Mouse (Mus musculus) midbrain, embryonic 14.5 days (tissue): ENCODE measurements around the gene Fam57b. TPM values are rescaled to one million over a fixed set of nuclear protein-coding genes. Genes with fewer than 3 reads are reported as not detected.
"Not testable (repeated sequence)": the region's sequence is repeated elsewhere in the genome, so short reads cannot be mapped to it uniquely, and the experiment has no call there.

Source experiments
- ATAC-seq: fragments of 200-750 bp; cut with Nextera tagmentation; 2 replicates; pipeline ENCODE4 v1.8.0; 2017; ENCODE audit warnings: moderate number of reproducible peaks, moderate library complexity; ENCODE audit not compliant: low FRiP score, low TSS enrichment
- DNase-seq: peaks from one replicate; pipeline ENCODE4 v3.0.0-alpha.2; 2015
- H3K27ac ChIP-seq: fragments of 300-500 bp; sonication (generic); replicated peaks from 2 replicates; pipeline ENCODE4 v1.5.1; 2014; ENCODE audit warnings: mild to moderate bottlenecking, low read depth, low read length, moderate library complexity
- H3K27me3 ChIP-seq: fragments of 300-500 bp; sonication (generic); 2 replicates; pipeline ENCODE4 v1.6.1; 2014; ENCODE audit warnings: low read length, control low read depth, mixed read lengths; ENCODE audit not compliant: control insufficient read depth, insufficient read depth
- H3K36me3 ChIP-seq: fragments of 300-500 bp; sonication (generic); 2 replicates; pipeline ENCODE4 v1.6.1; 2014; ENCODE audit warnings: low read length, control low read depth; ENCODE audit not compliant: control insufficient read depth, insufficient read depth
- H3K4me1 ChIP-seq: fragments of 300-500 bp; sonication (generic); 2 replicates; pipeline ENCODE4 v1.6.1; 2014; ENCODE audit warnings: mild to moderate bottlenecking, antibody characterized with exemption, low read length, control low read depth; ENCODE audit not compliant: control insufficient read depth, insufficient read depth
- H3K4me2 ChIP-seq: fragments of 300-500 bp; sonication (generic); 2 replicates; pipeline ENCODE4 v1.6.1; 2014; ENCODE audit warnings: mild to moderate bottlenecking, low read length, moderate library complexity
- H3K4me3 ChIP-seq: fragments of 300-500 bp; sonication (generic); replicated peaks from 2 replicates; pipeline ENCODE4 v1.5.1; 2014; ENCODE audit warnings: low read depth, low read length
- H3K9ac ChIP-seq: fragments of 300-500 bp; sonication (generic); replicated peaks from 2 replicates; pipeline ENCODE4 v1.6.1; 2014; ENCODE audit warnings: mild to moderate bottlenecking, low read length, moderate library complexity
- H3K9me3 ChIP-seq: fragments of 300-500 bp; sonication (generic); 2 replicates; pipeline ENCODE4 v1.6.1; 2016; ENCODE audit warnings: low read length, control low read depth, mixed read lengths; ENCODE audit not compliant: control insufficient read depth
- WGBS: fragments of 180-500 bp; shearing (Covaris S2); extraction: QIAGEN DNeasy Blood & Tissue Kit; methylation state at CpG from one replicate; pipeline ENCODE4 v1.1.7; 2014; 5-methylcytosine and 5-hydroxymethylcytosine counted together
- polyA plus RNA-seq: library from polyadenylated mRNA; unstranded; fragments of >200 nt; fragmentation: Nextera tagmentation; extraction: Ambion mirVana; gene quantifications from 2 replicates; pipeline ENCODE4 v1.2.1, GENCODE M21; 2014

The Fam57b gene
- polyA plus RNA-seq, 1 experiment from 2014 or later, result 51.6 TPM

DNA sequence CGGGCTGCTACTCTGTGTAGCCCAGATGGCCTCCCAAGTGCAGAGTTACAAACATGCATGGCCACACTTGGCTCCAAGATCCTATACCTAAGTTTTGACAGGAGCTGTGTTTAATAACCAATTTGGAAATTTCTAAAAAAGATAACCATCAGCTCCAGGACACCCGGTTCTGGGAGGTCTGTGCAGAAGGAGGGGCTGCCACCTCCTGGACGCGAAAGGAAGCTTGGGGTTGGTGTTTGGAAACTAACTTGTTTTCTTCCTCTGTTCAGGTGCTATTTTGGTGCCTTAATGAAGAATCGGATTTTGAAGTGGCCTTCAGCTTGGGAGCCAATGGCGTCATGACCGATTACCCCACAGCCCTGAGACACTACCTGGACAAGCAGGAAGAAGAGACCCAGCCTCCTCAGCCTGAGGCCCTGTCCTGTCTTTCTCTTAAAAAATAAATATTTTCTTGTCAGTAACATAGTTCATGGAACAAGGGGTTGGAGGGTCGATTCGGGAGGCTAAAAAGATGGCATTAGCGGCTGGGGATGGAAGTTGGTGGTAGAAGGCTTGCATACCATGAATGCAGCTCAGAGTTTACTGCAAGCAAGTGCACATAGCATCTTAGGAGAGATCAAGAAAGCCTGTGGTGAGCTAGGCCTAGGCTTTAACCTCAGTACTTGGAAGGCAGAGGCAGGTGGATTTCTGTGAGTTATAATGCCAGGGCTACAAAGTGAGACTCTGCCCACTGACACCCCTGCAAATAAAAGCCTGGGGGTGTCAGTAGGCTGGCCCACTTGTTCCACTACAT, 22.1 kb upstream of the Fam57b start:
- peaks cover 29% of the 10 kb centered on the region for H3K36me3 ChIP-seq
- DNase-seq (no peak), ATAC-seq (no peak)
- WGBS, result 85% methylated on average over 10 of the region's 10 CpGs
- no peaks in the 10 kb centered on the region for H3K27me3 ChIP-seq
- no peak overlapping the region for H3K4me3 ChIP-seq
- no peak overlapping the region for H3K9ac ChIP-seq
- peaks cover 31% of the 10 kb centered on the region for H3K4me1 ChIP-seq
- H3K4me2 ChIP-seq, result no peak overlapping the region
- H3K9me3 ChIP-seq, result no peaks in the 10 kb centered on the region
- H3K27ac ChIP-seq, result 0 out of 2 replicates have a peak overlapping the region, but pooled peaks have one; percentile 85

DNA sequence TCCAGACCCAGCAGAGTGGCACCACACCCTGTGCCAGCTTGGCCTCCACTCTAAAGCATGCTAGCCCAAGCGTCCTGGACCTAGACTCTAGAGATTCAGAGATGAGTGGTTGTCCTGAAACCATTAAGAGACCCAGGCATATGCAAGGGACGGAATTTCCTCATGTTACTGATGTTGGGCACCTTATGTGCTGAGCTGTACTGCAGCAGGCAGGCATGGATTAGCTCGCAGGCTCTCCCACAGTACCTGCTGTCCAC, 21.6 kb upstream of the Fam57b start:
- Histone ChIP-seq H3K4me2 (peak overlapping the region; percentile 95), H3K4me3 (0 out of 2 replicates have a peak overlapping the region, but pooled peaks have one; percentile 80), H3K9me3 (no peaks in the 10 kb centered on the region), H3K9ac (peak overlapping the region; percentile 94; the same call in 1 of the 2 replicates), H3K27ac (peak overlapping the region; percentile 85), H3K36me3 (peaks cover 24% of the 10 kb centered on the region), H3K27me3 (no peaks in the 10 kb centered on the region), H3K4me1 (peaks cover 33% of the 10 kb centered on the region)
- no peak for DNase-seq
- 67% methylated on average over 3 of the region's 3 CpGs for WGBS
- ATAC-seq, result no peak

DNA sequence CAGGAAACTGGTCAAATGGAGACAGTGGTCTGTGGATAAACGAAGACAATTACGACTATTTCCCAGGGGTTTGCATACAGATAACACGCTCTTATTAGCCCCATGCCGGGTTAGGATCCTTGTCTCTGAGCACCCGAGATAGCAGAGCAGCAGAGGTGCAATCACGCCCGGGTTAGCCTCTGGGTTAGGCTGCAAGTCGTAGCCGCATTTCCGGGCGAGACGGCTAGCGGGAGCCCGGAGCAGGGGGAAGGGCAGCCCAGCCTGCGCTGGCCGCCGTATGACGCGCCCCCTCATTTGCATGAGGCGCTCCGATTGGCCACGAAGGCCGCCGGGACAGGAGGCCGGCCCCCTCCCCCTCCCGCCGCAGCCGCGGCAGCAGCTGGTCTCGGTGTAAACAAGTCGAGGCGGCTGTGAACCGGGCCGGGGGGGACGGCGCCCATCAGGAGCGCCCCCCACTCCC, 20.8 kb upstream of the Fam57b start, which contains the start of gene Ypel3:
Gene Ypel3 (plus strand): TSS at position 358 of the 460 bp plus-strand sequence.
- Histone ChIP-seq H3K36me3 (peaks cover 19% of the 10 kb centered on the region), H3K27me3 (no peaks in the 10 kb centered on the region), H3K9ac (peak within 1 kb of the TSS; percentile 94), H3K4me2 (peak within 1 kb of the TSS; percentile 95), H3K4me3 (peak within 1 kb of the TSS; percentile 80), H3K9me3 (no peaks in the 10 kb centered on the region), H3K4me1 (peaks cover 37% of the 10 kb centered on the region), H3K27ac (peak within 1 kb of the TSS; percentile 85)
- DNase-seq, result peak; percentile 96
- under 1% methylated on average over 37 of the region's 37 CpGs for WGBS
- peak; percentile 89 for ATAC-seq

DNA sequence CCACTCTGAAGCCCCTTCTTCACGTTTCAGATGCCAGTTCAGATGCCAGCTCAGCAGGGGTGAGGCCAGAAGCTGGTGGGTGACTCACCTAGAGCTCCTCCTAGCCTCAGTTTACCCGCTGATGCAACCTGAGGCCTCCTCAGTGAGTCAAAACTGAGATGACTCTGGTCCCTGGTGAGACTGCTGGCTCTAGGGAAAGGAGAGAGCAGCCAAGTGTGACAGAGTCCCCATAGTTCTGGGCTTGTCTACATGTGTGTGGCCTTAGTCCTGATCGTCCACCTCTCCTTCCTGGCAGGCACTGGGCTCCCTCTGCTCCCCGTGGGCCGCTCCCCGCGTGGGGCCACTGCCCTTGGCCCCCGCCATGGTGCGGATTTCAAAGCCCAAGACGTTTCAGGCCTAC, 20.0 kb upstream of the Fam57b start:
- no peak for ATAC-seq
- H3K9me3 ChIP-seq, result no peaks in the 10 kb centered on the region
- H3K9ac ChIP-seq, result peak overlapping the region; percentile 94
- peaks cover 37% of the 10 kb centered on the region for H3K4me1 ChIP-seq
- 36% methylated on average over 10 of the region's 10 CpGs for WGBS
- H3K27me3 ChIP-seq, result no peaks in the 10 kb centered on the region
- H3K4me3 ChIP-seq, result peak overlapping the region; percentile 80
- peaks cover 12% of the 10 kb centered on the region for H3K36me3 ChIP-seq
- peak overlapping the region; percentile 85 for H3K27ac ChIP-seq
- H3K4me2 ChIP-seq, result peak overlapping the region; percentile 95
- DNase-seq, result no peak

DNA sequence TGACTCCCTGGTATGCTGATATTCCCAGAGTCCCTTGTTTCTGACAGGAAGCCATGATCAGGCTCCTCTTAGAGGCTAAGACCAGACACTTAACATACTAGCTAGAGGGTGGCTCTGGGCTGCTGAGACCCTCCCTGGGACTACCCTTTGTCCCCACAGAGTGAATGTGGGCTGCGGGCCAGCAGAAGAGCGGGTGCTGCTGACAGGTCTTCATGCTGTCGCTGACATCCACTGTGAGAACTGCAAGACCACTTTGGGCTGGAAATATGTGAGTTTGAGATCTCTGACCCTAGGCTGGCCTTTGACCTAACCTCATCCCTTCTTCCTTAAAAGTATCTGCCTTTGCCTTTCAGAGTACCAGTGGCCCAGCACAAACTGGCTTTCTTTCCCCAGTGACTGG, 19.3 kb upstream of the Fam57b start:
- no peak for DNase-seq
- no peak overlapping the region for H3K27ac ChIP-seq
- WGBS, result 93% methylated on average over 3 of the region's 3 CpGs

DNA sequence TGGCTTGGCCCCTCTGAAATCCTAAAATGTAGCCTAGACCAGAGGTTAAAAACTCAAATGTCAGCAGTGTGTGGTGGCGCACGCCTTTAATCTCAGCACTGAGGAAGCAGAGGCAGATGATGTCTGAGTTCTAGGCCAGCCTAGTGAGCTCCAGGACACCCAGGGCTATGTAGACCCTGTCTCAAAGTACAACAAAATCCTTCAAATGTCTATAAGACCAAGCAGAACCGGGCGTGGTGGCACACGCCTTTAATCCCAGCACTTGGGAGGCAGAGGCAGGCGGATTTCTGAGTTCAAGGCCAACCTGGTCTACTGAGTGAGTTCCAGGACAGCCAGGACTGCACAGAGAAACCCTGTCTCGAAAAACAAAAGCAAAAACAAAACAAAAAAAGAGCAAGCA, 18.4 kb upstream of the Fam57b start:
- not testable (repeated sequence) for H3K27ac ChIP-seq, ATAC-seq, H3K27me3 ChIP-seq, DNase-seq, H3K4me3 ChIP-seq, H3K9me3 ChIP-seq, H3K9ac ChIP-seq
- WGBS, result 95% methylated on average over 7 of the region's 7 CpGs
- Histone ChIP-seq H3K36me3 (peaks cover 11% of the 10 kb centered on the region), H3K4me1 (peaks cover 37% of the 10 kb centered on the region), H3K4me2 (peak overlapping the region; percentile 83)

More for the DNA sequence above, 19.3 kb upstream of the Fam57b start:
- Histone ChIP-seq H3K27me3 (no peaks in the 10 kb centered on the region), H3K9ac (peak overlapping the region; percentile 94; the same call in 1 of the 2 replicates), H3K4me2 (peak overlapping the region; percentile 95), H3K36me3 (peaks cover 11% of the 10 kb centered on the region), H3K4me1 (peaks cover 37% of the 10 kb centered on the region), H3K9me3 (no peaks in the 10 kb centered on the region), H3K4me3 (0 out of 2 replicates have a peak overlapping the region, but pooled peaks have one; percentile 80)
- no peak for ATAC-seq

DNA sequence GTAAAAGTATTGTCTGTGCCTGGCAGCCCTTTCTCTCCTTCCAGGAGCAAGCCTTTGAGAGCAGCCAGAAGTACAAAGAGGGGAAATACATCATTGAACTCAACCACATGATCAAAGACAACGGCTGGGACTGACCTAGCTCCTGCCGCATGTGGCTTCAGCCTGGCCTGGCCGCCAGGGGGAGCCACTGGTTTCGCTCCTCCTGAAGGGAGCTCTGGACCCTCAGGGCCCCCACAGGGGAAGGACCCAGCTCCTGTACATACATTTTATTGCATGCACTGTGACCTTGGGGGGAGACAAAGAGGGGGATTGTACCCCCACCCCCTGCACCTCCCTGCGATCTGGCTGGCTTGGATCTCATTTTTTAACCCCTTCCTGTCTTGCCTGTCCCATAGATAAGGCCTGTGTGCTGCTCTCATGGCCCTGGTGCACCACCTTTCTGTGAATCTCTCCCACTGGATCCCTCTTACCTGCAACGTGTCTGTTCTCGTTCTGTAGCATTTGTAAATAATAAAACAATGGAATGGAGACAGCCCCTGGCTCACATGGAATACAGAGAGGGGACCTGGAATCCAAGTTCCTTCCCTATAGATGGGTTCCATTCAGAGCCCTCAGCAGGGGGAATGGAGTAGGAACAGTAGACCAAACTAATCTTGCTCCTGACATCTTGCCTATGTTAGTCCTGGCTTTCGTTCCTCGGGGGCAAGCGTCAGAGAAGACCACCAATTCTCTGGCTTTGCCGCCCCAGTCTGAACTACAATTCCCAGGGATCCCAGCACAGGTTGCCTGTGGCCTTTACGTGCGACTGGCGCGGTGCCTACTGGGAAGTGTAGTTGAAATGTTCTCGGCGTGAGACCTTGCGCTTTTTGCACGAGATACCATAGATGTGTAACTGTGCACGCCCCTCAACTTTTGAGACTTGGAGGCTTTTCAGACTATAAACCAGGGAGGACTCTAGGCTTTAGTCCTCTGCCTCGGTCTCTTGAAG, 17.2 kb upstream of the Fam57b start:
- Histone ChIP-seq H3K27me3 (no peaks in the 10 kb centered on the region), H3K27ac (peak overlapping the region; percentile 83), H3K9ac (peak overlapping the region; percentile 34), H3K4me3 (peak overlapping the region; percentile 42), H3K4me2 (peak overlapping the region; percentile 83), H3K9me3 (no peaks in the 10 kb centered on the region), H3K4me1 (peaks cover 37% of the 10 kb centered on the region), H3K36me3 (peaks cover 23% of the 10 kb centered on the region)
- DNase-seq, result peak; percentile 96
- peak; percentile 64 for ATAC-seq
- WGBS, result 2% methylated on average over 21 of the region's 21 CpGs

DNA sequence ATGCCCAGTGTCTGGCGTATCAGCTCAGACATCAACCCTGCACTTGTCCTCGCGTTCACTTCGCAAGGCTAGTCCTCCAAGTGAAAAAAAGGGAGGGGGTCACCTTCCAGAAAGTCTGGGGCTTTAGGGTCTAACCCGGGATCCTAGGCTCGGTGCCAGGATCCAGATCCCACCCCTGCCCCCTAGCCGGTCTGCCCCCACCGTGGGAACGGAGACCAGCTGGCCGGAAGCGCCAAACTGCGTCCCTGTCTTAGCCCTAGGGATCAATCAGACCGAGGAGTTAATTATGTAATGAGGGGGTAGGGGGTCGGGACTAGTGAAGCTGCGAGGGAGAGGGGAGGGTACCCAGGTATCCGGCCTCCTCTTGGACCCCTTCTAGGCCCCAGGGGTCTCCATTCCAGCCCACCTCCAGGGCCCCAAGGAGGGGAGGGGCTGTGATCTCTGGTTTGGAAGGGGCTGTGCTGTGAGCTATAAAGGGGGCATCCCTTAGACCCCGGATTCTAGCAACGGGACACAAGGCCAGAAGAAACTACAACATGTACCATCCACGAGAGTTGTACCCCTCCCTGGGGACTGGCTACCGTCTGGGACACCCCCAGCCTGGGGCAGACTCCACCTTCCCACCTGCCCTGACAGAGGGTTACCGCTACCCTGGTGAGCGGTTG, 16.4 kb upstream of the Fam57b start, which contains the start of gene Tbx6:
Gene Tbx6 (plus strand): TSS at position 513 of the 665 bp plus-strand sequence.
- no peaks in the 10 kb centered on the region for H3K9me3 ChIP-seq
- WGBS, result 6% methylated on average over 22 of the region's 22 CpGs
- ATAC-seq (peak; percentile 2; the same call in 1 of the 2 replicates), DNase-seq (no peak)
- H3K4me2 ChIP-seq, result peak within 1 kb of the TSS; percentile 83
- peak within 1 kb of the TSS; percentile 34 for H3K9ac ChIP-seq
- H3K27ac ChIP-seq, result peak within 1 kb of the TSS; percentile 83
- peaks cover 31% of the 10 kb centered on the region for H3K4me1 ChIP-seq
- peak within 1 kb of the TSS; percentile 42 for H3K4me3 ChIP-seq
- H3K36me3 ChIP-seq, result peaks cover 31% of the 10 kb centered on the region
- H3K27me3 ChIP-seq, result no peaks in the 10 kb centered on the region
